Mouse (Mus musculus) MEL (cell line): Measurements from ENCODE around the gene Madd. TPM values are rescaled to one million over a fixed set of nuclear protein-coding genes. Genes with fewer than 3 reads are reported as not detected.

ENCODE experiments used
- DNase-seq: peaks from one replicate; pipeline ENCODE4 v3.0.0; 2011; ENCODE audit warnings: low read depth, low spot score
- H3K27ac ChIP-seq: 2 replicates; pipeline ENCODE4 v1.5.1; 2012; ENCODE audit warnings: low read depth, mild to moderate bottlenecking, control low read depth, low read length, moderate library complexity; ENCODE audit not compliant: control insufficient read depth
- H3K27me3 ChIP-seq, 2 experiments: fragments of 150-350 bp in 1 of 2; sonication (generic) in 1 of 2; 2 replicates each; pipeline ENCODE4 v1.6.1; 2012; ENCODE audit warnings: low read length in 2 of 2, mild to moderate bottlenecking in 2 of 2, improper control_type of control experiment in 1 of 2, moderate library complexity in 1 of 2; ENCODE audit not compliant: insufficient read depth in 2 of 2, control insufficient read depth in 1 of 2
- H3K36me3 ChIP-seq, 2 experiments: 2 replicates each; pipeline ENCODE4 v1.6.1; 2012 to 2014; ENCODE audit warnings: low read length in 2 of 2, improper control_type of control experiment in 1 of 2, inconsistent platforms in 1 of 2, mild to moderate bottlenecking in 1 of 2; ENCODE audit not compliant: insufficient read depth in 2 of 2, control insufficient read depth in 1 of 2
- H3K4me1 ChIP-seq, 2 experiments: fragments of 150-350 bp in 1 of 2; sonication (generic) in 1 of 2; 2 replicates each; pipeline ENCODE4 v1.6.1; 2012; ENCODE audit warnings: low read length in 2 of 2, improper control_type of control experiment in 1 of 2, mild to moderate bottlenecking in 1 of 2; ENCODE audit not compliant: insufficient read depth in 2 of 2, control insufficient read depth in 1 of 2
- H3K4me3 ChIP-seq, 2 experiments: fragments of 150-350 bp in 1 of 2; sonication (generic) in 1 of 2; 2 replicates each; pipeline ENCODE4 v1.5.1; 2012; ENCODE audit warnings: low read depth in 2 of 2, low read length in 2 of 2, mild to moderate bottlenecking in 2 of 2, moderate library complexity in 2 of 2, control low read depth in 1 of 2, improper control_type of control experiment in 1 of 2; ENCODE audit not compliant: control insufficient read depth in 1 of 2, insufficient read depth in 1 of 2
- H3K79me2 ChIP-seq: 2 replicates; pipeline ENCODE4 v1.6.1; 2012; ENCODE audit warnings: mild to moderate bottlenecking, low read length, moderate library complexity; ENCODE audit not compliant: control insufficient read depth, poor library complexity, insufficient read depth
- H3K9ac ChIP-seq: 2 replicates; pipeline ENCODE4 v1.6.1; 2012; ENCODE audit warnings: low read depth, mild to moderate bottlenecking, control low read depth, low read length, moderate library complexity; ENCODE audit not compliant: control insufficient read depth, poor library complexity, severe bottlenecking
- H3K9me3 ChIP-seq: fragments of 150-350 bp; sonication (generic); replicated peaks from 2 replicates; pipeline ENCODE4 v1.6.1; 2012; ENCODE audit warnings: mild to moderate bottlenecking, low read length, improper control_type of control experiment, moderate library complexity; ENCODE audit not compliant: insufficient read depth
- CHD1 ChIP-seq: IDR thresholded peaks from 2 replicates; pipeline ENCODE4 v1.6.1; 2012; ENCODE audit warnings: low read depth, mild to moderate bottlenecking, inconsistent platforms, low read length, improper control_type of control experiment
- E2F4 ChIP-seq: IDR thresholded peaks from 2 replicates; pipeline ENCODE4 v1.6.1; 2011; ENCODE audit warnings: low read depth, low read length, improper control_type of control experiment, borderline replicate concordance
- ELF1 ChIP-seq: IDR thresholded peaks from 2 replicates; pipeline ENCODE4 v1.6.1; 2014; ENCODE audit warnings: low read depth, mild to moderate bottlenecking, inconsistent platforms, low read length, improper control_type of control experiment, moderate library complexity
- EP300 ChIP-seq, 2 experiments: IDR thresholded peaks; 2 replicates each; pipeline ENCODE4 v1.6.1; 2011; ENCODE audit warnings: improper control_type of control experiment in 2 of 2, low read length in 2 of 2, low read depth in 1 of 2, mild to moderate bottlenecking in 1 of 2
- ETS1 ChIP-seq: IDR thresholded peaks from 2 replicates; pipeline ENCODE4 v1.6.1; 2012; ENCODE audit warnings: low read depth, mild to moderate bottlenecking, inconsistent platforms, low read length, improper control_type of control experiment, moderate library complexity
- GATA1 ChIP-seq: IDR thresholded peaks from 2 replicates; pipeline ENCODE4 v1.6.1; 2011; ENCODE audit warnings: low read depth, low read length, improper control_type of control experiment
- HCFC1 ChIP-seq: IDR thresholded peaks from 2 replicates; pipeline ENCODE4 v1.6.1; 2012; ENCODE audit warnings: low read depth, mild to moderate bottlenecking, inconsistent platforms, low read length, improper control_type of control experiment, moderate library complexity
- KAT2A ChIP-seq: conservative IDR thresholded peaks from 2 replicates; pipeline ENCODE4 v1.6.1; 2012; ENCODE audit warnings: low read depth, low read length, improper control_type of control experiment, inconsistent platforms
- MAFK ChIP-seq: IDR thresholded peaks from 2 replicates; pipeline ENCODE4 v1.6.1; 2011; ENCODE audit warnings: low read depth, mild to moderate bottlenecking, low read length, improper control_type of control experiment, borderline replicate concordance
- MAX ChIP-seq: IDR thresholded peaks from 2 replicates; pipeline ENCODE4 v1.6.1; 2011; ENCODE audit warnings: low read length, improper control_type of control experiment
- MAZ ChIP-seq: IDR thresholded peaks from 2 replicates; pipeline ENCODE4 v1.6.1; 2012; ENCODE audit warnings: low read depth, mild to moderate bottlenecking, inconsistent platforms, low read length, improper control_type of control experiment
- MYC ChIP-seq: IDR thresholded peaks from 2 replicates; pipeline ENCODE4 v1.6.1; 2011; ENCODE audit warnings: low read depth, mild to moderate bottlenecking, low read length, improper control_type of control experiment, moderate library complexity
- NELFE ChIP-seq: IDR thresholded peaks from 2 replicates; pipeline ENCODE4 v1.6.1; 2011; ENCODE audit warnings: low read depth, low read length, improper control_type of control experiment
- POLR2A ChIP-seq, 2 experiments: IDR thresholded peaks; 2 replicates each; pipeline ENCODE4 v1.6.1; 2011 to 2012; ENCODE audit warnings: low read length in 2 of 2, mild to moderate bottlenecking in 2 of 2, control low read depth in 1 of 2, improper control_type of control experiment in 1 of 2, low read depth in 1 of 2, moderate library complexity in 1 of 2; ENCODE audit not compliant: control insufficient read depth in 1 of 2, insufficient read depth in 1 of 2, poor library complexity in 1 of 2
- TCF12 ChIP-seq: IDR thresholded peaks from 2 replicates; pipeline ENCODE4 v1.6.1; 2014; ENCODE audit warnings: low read depth, mild to moderate bottlenecking, inconsistent platforms, low read length, improper control_type of control experiment, moderate library complexity
- UBTF ChIP-seq: IDR thresholded peaks from 2 replicates; pipeline ENCODE4 v1.6.1; 2012; ENCODE audit warnings: low read depth, mild to moderate bottlenecking, inconsistent platforms, low read length, improper control_type of control experiment, moderate library complexity, borderline replicate concordance; ENCODE audit not compliant: insufficient read depth
- USF1 ChIP-seq: IDR thresholded peaks from 2 replicates; pipeline ENCODE4 v1.6.1; 2014; ENCODE audit warnings: low read depth, mild to moderate bottlenecking, inconsistent platforms, low read length, improper control_type of control experiment, moderate library complexity
- USF2 ChIP-seq, 2 experiments: IDR thresholded peaks; 2 replicates each; pipeline ENCODE4 v1.6.1; 2011 to 2012; ENCODE audit warnings: improper control_type of control experiment in 2 of 2, low read length in 2 of 2, borderline replicate concordance in 1 of 2, inconsistent platforms in 1 of 2, low read depth in 1 of 2, mild to moderate bottlenecking in 1 of 2; ENCODE audit not compliant: insufficient read depth in 1 of 2
- ZC3H11A ChIP-seq: IDR thresholded peaks from 2 replicates; pipeline ENCODE4 v1.6.1; 2012; ENCODE audit warnings: low read depth, mild to moderate bottlenecking, inconsistent platforms, low read length, improper control_type of control experiment
- ZKSCAN1 ChIP-seq: IDR thresholded peaks from 2 replicates; pipeline ENCODE4 v1.6.1; 2012; ENCODE audit warnings: low read depth, mild to moderate bottlenecking, inconsistent platforms, low read length, improper control_type of control experiment, moderate library complexity
- ZMIZ1 ChIP-seq: IDR thresholded peaks from 2 replicates; pipeline ENCODE4 v1.6.1; 2012; ENCODE audit warnings: low read depth, mild to moderate bottlenecking, inconsistent platforms, low read length, improper control_type of control experiment, moderate library complexity
- ZNF384 ChIP-seq: IDR thresholded peaks from 2 replicates; pipeline ENCODE4 v1.6.1; 2012; ENCODE audit warnings: low read depth, mild to moderate bottlenecking, inconsistent platforms, low read length, improper control_type of control experiment
- polyA plus RNA-seq, 2 experiments: library from polyadenylated mRNA; stranded (reverse) in 1 of 2; unstranded in 1 of 2; fragments of >175 nt in 1 of 2; fragments of >200 nt in 1 of 2; gene quantifications; 2 replicates each; pipeline versions ENCODE4 v1.2.1 to v1.2.4; 2012; ENCODE audit warnings: low replicate concordance in 2 of 2, low read depth in 1 of 2; ENCODE audit not compliant: insufficient read length in 2 of 2, insufficient read depth in 1 of 2, missing spikeins in 1 of 2
- total RNA-seq: library from RNA; depleted of rRNA; stranded (reverse); fragments of 300-350 nt; gene quantifications from 2 replicates; pipeline ENCODE4 v1.2.3, GENCODE M21; 2012

The Madd gene
- total and polyA plus RNA-seq, 3 experiments = 17.5 to 27.4 TPM; not detected in 1

DNA sequence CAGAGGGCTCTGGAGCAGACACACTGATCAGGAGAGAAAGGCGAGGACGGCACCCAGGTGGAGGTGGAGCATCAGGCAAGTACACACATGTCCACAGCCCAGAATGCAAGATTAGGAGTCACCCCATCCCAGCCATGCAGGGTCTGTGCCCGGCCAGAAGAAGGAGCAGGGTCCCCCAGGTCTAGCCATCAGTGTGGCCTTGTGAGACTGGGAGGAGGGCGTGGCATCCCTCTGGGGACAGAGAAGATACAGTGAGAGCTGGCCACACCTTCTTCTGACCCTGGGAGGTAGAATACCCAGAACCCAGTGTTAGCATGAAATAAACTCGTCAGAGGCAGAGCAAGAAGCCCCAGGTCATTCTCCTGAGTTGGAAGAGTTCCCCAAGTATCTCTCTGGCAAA lies 44.3 kb downstream of the Madd start:
- Histone ChIP-seq H3K79me2 (no peaks in the 10 kb centered on the region), H3K4me3 (no peak overlapping the region), H3K9me3 (no peaks in the 10 kb centered on the region), H3K4me1 (no peaks in the 10 kb centered on the region), H3K36me3 (no peaks in the 10 kb centered on the region; a peak in 1 of 4 replicates), H3K27ac (no peak overlapping the region), H3K9ac (no peak overlapping the region), H3K27me3 (no peaks in the 10 kb centered on the region)
- no peak for DNase-seq
- TF ChIP-seq CHD1 (no peak), NELFE (no peak), MAZ (no peak), HCFC1 (no peak), KAT2A (no peak), ZC3H11A (no peak), USF1 (no peak), ZMIZ1 (no peak), ZKSCAN1 (no peak), MAX (no peak), ZNF384 (no peak), EP300 (IDR thresholded peaks at IDR 0.05; ENCODE audit: low read depth in 1 of 2, low read length in 2 of 2) (no peak), ETS1 (no peak), E2F4 (no peak), MAFK (no peak), GATA1 (no peak), UBTF (no peak), POLR2A (IDR thresholded peaks at IDR 0.05; ENCODE audit: control insufficient read depth in 1 of 2, insufficient read depth in 1 of 2, low read depth in 1 of 2, low read length in 2 of 2, poor library complexity in 1 of 2) (no peak), USF2 (IDR thresholded peaks at IDR 0.05; ENCODE audit: borderline replicate concordance in 1 of 2, insufficient read depth in 1 of 2, low read depth in 1 of 2, low read length in 2 of 2) (no peak)

DNA sequence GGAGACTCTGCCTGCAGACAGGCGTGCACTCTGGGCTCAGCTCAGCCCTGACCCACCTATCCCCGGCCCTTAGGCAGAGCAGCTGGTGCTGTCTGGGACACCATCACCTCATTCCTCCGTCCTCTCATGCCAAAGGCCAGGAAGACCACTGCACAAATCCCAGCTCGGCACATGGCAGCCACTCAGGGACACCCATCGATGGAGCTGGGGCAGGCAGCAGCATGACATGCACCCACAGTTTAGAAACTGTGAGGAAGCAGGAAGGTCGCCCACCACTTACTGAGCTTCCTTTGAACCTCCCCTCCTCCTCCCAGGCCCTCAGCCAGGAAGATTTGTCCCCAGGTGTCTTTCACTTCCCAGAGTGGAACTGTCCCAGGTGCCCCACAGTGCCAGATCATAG lies 46.2 kb downstream of the Madd start:
- H3K79me2 ChIP-seq = no peaks in the 10 kb centered on the region
- H3K9me3 ChIP-seq = no peaks in the 10 kb centered on the region
- H3K4me3 ChIP-seq = no peak overlapping the region
- no peaks in the 10 kb centered on the region for H3K4me1 ChIP-seq
- H3K36me3 ChIP-seq = no peaks in the 10 kb centered on the region; a peak in 1 of 4 replicates
- H3K27ac ChIP-seq = no peak overlapping the region
- DNase-seq = no peak
- TF ChIP-seq TCF12 = no peak
- no peak for TF ChIP-seq MYC
- no peak for TF ChIP-seq ELF1
- TF ChIP-seq KAT2A = no peak
- no peak for TF ChIP-seq ZKSCAN1
- TF ChIP-seq USF1 = no peak
- TF ChIP-seq ETS1 = no peak
- TF ChIP-seq, all 39 proteins: peak for 0
- H3K9ac ChIP-seq = no peak overlapping the region
- H3K27me3 ChIP-seq = no peaks in the 10 kb centered on the region
